Mouse (Mus musculus) layer of hippocampus, postnatal 14 days (tissue): ENCODE measurements around the gene Syt3. TPM values are rescaled to one million over a fixed set of nuclear protein-coding genes. Genes with fewer than 3 reads are reported as not detected.
A peak's percentile ranks its signal among the peaks of the same experiment; 100 is the strongest.

ENCODE experiments used
- DNase-seq, 2 experiments: peaks; one replicate each; pipeline ENCODE4 v3.0.0; 2021 to 2022; ENCODE audit warnings: low spot score in 2 of 2, mixed read lengths in 1 of 2
- total RNA-seq, 2 experiments: library from RNA; stranded (reverse); gene quantifications; 2 replicates each; pipeline ENCODE4 v1.2.3; 2021

The Syt3 gene
- total RNA-seq, 2 experiments from 2014 or later = 95.5 to 98.4 TPM

DNA sequence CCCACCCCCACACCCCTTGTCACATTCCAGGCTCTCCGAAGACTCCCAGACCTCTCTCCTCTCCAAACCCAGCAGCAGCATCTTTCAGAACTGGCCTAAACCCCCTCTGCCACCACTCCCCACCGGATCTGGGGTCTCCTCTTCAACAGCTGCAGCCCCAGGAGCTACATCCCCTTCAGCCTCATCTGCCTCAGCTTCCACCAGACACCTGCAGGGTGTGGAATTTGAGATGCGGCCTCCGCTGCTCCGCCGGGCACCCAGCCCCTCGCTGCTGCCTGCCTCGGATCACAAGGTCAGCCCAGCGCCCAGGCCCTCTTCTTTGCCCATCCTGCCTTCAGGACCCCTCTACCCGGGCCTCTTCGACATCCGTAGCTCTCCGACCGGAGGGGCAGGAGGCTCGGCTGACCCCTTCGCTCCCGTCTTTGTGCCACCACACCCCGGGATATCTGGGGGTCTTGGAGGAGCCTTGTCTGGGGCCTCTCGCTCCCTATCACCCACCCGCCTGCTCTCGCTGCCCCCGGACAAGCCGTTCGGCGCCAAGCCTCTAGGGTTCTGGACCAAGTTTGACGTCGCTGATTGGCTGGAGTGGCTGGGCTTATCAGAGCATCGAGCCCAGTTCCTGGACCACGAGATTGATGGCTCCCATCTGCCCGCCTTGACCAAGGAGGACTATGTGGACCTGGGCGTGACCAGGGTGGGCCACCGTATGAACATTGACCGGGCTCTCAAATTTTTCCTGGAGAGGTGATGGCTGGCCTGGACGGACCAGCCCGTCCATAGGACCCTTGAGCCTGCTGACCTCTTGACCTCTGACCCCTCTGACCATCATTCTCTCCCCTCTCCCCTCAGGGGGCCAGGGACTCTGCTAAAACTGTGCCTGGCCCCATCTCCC lies 27.1 kb upstream of the Syt3 start:
- DNase-seq = no peak

DNA sequence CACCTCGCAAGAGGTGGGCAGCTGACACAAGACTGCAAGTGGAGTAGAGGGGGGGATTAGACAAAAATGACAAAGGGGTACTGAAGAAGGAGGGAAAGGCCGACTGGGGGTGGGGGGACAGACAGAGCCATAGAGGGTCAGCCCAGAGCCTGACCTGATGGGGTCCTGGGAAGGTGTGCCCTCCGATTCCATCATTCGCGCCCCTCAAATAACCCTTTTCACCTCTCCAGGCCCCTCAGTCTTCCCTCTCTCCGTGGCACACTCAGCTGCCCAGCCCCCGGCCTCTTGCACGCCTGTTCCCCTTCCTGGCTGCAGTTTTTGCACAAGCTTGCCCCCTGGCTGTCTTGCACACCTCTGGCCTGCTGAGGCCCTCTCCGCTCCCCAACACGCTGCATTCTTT lies 26.4 kb upstream of the Syt3 start:
- DNase-seq = no peak

DNA sequence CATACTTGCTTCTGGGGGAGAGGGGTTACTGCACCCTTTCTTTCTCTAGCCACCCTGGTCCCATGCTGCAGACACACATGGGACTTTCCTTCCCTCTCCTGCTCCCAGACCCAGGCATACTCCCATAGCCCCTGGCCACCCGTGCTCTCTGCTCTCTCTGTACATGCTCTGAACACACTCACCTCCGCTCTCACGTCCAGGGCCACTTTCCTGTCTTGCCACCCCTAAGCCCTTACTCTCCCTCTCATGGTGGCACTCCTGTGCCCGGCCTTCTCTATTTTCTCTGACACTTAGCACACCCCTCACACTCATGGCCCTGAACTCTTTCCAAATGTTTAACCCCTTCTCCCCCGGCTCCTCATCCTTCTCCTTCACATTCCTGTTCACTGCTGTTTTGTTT lies 25.9 kb upstream of the Syt3 start:
- no peak for DNase-seq

DNA sequence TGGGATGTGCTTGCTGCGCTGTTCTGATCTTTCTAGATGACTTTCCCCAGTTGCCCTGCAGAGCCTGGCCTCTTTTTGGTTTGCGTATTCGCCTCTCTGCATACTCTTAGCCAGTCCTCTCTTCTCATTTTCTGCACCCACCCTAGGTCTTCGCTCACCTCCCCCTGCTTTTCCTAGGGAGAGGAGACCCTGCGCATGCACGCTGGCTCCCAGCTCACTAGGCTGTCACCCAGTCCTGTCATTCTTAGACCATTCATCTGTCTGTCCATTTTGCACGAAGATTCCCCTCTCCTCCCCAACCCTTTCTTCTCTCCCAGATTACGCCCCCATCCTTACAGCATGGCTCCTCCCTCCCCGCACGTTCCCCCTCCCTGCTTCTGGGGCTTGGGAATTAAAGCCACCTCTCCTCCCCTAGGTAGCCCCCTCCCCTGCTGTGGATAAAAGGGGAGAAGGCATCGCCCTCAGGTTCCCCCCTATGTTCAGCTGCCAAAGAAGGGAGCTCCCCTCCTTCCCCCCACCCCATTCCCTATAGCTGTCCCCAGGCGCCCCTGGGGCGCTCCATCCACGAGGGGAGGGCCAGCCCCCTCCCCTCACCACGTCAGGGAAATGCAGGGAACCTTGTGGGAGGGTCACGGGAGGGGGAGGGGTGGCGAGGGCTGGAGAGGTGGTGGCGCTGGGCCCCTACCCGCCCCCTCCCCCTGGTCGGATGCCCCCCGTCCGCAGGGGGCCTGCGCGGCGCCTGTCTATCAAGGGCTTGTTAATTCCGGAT lies 24.8 kb upstream of the Syt3 start:
- DNase-seq = no peak

DNA sequence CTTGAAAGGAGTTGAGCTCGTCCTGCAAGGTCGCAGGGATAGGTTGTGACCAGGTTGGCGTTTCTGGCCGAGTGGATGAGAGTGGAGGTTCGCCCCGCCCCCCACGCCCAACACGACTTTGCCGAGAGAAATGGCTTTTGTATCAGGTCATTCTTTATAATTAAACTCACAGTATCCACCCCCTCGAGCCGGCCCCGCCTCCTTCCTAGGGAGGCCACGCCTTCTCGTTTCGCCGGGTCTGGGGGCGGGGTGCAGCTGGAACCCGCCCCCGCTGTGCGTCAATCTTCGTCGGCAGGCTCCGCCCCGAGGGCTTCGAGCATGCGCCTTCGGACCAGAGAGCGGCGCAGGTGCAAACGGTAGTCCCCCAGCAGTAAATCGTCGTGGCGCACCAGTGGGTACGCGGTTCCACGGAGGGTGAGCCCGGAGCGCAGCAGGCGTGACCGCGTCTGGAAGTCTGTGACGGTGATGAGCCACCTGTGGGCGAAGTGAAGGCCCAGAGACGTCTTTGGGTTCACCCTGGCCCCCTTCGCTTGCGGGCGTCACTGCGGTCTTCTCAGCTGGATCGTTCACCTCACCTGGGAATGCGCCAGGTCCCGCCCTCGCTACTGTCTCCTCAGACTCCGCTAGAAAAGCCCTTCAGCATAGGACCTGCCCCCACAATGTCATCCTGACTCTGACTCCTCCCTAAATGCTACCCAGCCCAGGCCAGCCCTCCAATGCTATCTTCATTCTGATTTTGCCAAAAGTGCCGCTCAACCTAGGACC lies 23.8 kb upstream of the Syt3 start:
- DNase-seq = peak; percentile 91 to 97

DNA sequence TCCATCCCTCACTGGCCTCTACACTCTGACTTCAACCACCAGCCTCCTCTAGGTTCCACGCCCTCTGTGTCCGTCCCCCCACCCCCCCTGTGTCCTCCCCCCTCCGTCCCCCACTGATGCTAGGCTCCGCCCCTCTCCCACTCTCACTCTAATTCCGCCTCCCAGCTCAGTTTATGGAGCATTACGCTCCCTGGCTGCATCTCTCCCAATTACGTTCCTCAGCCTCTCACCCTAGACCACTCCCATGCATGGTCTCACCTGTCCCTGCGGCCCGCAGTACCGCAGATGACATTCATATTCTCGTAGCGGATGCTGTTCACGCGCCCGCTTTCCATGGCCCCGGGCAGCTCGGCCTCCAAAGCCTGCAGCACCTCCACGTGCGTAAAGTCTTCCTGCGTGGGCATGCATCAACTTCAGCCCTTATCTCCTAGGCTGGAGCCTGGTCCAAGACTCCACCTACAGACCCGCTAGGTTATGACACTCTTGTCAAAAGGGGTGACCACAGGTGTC lies 23.1 kb upstream of the Syt3 start:
- no peak for DNase-seq

DNA sequence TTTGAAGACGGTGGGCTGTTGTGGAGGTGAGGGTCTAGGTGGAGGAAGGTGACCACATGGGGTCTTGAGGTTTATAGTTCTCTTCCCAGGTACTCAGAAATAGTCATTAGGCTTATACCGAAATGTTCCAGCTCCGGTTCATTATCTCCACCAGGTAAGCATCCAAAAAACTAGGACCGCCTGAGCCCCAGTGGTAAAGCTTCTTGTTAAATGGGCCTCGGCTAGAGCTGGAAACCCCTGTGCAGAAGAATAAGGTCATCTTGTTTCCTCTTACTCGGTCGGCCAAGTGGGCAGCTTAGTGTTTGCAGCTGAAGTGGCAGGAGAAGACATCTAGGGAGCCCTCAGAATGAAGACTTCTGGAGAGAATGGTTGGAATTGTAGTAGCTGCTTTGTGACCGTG lies 11.2 kb upstream of the Syt3 start:
- DNase-seq = no peak

DNA sequence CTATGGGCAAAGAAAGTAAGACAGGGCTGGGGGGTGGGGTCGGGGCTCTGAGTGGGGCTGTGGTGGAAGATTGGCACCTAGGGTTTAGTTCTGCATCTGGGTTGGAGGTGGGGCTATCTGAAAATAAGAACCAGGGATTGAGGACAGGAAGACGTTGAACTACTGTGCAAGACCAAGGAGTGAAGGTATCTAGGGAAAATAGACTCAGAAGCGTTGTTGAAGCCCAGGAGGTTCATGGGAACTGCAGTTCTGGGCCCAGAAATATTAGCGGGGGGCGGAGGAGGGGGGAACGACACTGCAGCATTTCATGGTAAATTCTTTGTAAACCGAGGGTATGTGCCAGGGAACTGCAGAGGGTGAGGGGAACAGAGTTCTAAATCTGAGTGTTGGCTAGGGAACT lies 10.4 kb upstream of the Syt3 start:
- no peak for DNase-seq

DNA sequence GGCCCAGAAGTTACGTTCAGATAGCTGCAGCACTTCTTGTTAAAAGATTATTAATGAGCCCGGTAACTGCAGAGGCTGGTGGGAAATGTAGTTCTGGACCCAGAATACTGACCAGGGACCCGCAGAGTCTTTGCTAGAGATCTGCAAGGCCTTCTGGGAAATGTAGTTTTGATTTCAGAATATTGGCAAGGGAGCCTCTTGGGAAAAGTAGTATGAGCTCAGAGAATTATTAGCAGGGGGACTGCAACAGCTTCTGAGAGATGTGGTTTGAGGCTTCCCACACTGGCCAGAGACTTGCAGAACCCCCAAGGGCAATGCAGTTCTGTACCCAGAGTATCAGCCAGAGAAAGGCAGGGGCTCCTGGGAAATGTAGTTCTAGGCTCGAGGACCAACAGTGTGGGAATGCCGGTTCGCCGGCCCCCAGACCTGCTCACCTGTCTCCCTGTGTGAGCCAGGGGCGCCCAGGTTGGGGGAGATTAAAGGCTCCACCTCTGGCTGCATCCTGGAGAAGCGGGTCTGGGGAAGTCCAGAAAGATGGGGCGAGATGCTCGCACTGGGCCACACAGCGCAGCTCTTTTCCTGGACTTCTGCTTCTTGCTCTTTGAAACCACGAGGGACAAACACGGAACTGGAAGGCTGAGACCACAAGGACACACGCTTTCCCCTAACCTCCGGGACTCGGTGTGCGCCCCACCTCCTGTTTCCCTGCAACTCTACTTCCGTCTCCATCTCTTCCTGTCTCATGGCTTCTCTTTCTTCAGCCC lies 9.8 kb upstream of the Syt3 start:
- DNase-seq = peak; percentile 89 to 95

DNA sequence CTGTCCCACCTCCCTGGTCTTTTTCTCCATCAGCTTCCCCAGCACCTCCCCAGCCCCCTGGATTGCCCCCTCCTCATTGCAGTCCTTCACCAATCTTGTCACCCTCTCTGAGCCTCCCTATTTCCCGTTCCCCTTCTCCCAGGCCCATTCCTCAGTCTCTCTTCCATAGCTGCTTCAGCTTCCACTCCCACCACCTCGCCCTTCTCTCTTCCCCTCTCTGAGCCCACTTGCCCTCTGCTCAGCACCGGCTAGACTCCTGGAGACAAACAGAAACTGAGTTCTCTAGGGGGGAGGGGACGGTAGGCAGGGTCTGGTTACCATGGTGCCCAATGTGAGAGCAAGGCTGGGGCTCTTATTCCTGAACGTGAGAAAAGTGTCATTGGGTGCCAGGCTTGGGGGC lies 9.1 kb upstream of the Syt3 start:
- peak in 1 of 2 experiments; percentile 42 for DNase-seq

DNA sequence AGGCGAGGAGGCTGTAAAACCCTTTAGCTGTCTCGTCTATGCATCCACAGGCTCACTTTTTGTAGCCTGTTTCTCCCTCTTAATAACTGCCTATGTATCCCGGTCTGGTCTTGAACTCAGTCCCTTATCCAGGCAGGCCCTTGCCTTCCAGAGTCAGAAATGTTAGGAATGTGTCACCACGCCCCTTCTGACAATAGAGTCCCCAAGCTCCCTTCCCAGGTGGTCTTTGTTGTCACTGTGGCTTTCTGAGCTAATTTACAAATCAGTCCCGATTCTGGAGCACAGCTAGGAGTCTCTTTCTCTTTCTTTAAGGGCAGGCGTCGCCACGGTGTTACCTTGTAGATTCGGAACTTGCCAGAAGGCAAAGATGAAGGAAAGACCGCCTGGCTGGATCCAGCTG lies 8.7 kb upstream of the Syt3 start:
- no peak for DNase-seq

DNA sequence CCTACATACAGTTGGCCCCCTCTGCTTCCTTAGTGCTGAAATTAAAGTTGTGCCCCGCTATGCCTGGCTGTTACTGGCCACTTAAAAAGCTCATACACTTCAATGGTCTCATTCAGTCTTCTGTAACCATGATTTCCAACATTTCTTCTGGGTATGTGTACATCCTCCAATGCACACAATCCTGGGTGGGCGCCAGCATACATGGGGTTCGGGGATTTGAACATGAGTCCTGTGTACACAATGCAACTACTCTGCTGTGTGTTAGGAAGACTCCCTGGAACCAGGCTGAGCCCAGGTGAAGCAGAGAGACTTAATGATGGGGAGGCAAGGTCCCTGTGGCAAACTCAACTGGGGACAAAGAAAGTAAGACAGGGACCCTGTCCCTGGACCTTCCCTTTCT lies 8.1 kb upstream of the Syt3 start:
- DNase-seq = no peak

DNA sequence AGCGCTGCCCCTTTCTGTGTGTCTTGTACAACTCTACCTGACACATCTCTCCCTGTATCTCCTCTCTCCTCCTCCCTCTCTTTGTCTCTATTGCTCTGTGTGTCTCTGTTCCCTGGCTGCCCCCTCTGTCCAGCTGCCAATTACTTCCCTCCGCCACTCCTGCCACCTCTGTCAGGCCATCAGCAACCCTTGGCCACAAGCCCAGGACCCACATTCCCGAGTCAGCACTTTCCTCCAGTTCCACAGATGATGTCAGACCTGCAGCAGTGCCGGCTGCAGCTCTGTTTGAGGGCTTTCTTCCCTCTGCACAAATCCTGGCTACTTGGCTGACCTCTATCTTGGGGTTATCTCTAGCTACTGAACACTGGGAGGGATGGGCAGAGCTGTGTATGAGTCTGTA lies 5.6 kb upstream of the Syt3 start:
- no peak for DNase-seq

DNA sequence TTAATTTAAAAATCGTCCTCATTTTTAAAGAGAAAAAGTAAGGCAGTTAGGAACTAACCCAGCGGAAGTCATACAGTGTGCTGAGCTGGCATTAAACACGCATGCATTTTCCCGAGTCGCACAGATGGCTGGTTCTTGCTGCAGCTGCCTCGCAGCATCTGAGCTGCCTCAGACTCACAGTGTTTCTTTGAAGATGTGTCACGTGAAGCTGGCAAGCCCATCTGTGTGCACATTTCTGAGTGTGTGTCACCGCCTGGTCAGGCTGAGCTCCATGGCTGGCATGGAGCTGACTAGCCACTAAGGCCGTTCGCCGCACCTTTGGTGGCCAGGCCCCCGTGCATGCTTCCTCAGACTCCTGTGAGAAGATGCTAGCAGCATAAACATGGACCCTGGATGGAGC lies 1.4 kb upstream of the Syt3 start:
- DNase-seq = peak; percentile 79 to 89

DNA sequence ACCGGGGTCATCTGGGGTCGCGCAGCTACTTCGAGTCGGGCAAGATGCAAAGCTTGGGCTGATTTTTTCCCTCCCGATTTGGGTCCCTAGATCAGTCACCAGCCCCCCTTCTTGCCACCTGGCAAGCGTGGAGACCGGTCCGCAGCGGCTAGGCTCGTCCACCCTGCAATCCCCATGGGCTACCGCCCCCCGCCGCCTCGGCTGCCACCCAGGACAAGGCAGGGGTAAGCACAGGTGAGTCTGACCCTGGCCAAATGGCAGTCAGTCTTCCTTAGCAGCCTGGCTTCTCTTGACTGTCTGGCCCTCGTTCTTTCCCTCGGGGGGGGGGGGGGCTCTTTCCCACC lies 786 bp downstream of the Syt3 start:
- peak in 1 of 2 experiments; percentile 51 for DNase-seq

DNA sequence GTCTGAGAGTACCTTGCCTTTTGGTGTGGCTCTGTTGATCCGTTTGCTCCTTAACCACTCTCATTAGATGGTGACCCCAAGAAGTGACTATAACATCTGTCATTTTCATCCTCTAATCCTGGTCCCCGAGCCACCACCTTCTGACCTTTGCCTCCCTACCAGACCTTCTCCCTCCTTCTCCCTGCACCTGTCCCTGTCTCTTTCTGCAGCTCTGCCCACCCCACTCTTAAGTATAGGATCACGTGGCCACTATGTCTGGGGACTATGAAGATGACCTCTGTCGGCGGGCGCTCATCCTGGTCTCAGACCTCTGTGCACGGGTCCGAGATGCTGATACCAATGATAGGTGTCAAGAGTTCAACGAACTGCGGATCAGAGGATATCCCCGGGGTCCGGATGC lies 1.8 kb downstream of the Syt3 start, which contains the start of gene 1700008O03Rik:
1700008O03Rik (minus strand) TSS at position 101 of the 400 bp plus-strand sequence.
- DNase-seq = no peak

DNA sequence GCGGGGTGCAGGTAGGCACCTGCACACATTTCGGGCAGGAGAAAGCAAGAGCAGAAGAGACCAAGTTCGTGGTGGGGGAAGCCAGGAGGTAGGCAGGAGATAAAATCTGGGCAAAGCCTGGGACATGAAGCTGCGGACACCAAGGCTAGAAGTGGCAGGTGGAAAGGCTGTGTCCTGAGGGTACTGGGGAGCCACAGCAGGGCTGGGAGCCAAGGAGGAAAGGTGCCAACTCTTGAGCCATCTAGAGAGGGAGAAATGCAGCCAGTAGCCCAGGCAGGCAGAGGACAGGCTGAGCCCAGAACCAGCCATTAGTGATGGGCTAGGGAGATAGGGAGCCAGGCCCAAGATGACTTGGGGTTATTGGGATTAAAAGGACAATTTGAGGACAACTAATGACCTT lies 7.9 kb downstream of the Syt3 start:
- no peak for DNase-seq

DNA sequence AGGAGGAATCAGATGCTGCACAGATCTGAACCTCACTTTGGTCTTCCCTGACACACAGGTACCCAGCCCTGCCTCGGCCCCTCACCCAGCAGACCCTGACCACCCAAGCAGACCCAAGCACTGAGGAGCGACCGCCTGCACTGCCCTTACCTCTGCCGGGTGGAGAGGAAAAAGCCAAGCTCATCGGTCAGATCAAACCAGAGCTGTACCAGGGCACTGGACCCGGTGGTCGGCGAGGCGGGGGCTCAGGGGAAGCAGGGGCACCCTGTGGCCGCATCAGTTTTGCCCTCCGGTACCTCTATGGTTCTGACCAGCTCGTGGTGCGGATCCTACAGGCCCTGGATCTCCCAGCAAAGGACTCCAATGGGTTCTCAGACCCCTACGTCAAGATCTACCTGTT lies 8.4 kb downstream of the Syt3 start:
- no peak for DNase-seq

DNA sequence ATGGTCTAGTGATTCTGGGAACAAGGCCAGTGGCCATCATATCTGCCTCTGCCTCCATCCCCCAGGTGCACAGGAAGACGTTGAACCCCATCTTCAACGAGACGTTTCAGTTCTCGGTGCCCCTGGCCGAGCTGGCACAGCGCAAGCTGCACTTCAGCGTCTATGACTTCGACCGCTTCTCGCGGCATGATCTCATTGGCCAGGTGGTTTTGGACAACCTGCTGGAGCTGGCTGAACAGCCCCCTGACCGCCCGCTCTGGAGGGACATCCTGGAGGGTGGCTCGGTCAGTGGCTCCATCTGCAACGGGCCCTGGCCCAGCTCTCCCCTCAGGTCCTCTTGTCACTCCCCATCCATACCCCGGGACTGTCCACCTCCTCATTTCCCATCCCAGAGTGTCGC lies 9.4 kb downstream of the Syt3 start:
- no peak for DNase-seq

DNA sequence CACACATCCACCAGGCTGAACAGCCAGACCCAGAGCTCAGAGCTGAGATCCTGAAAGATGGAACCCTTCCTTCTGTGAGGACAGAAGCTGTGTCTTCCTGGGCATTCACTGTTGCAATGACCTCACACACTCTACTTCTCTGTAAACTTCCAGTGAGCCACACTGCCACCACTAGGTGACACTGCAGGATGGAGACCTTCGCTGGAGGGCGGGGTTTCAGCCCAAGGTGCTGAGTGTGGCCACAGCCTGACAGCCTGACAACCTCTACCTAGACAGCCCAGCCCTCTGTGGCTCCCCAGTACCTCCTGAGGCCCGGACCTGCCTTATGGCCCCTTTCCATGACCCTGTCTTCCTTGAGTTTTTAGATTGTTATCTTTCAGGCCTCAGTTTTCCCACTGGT lies 14.7 kb downstream of the Syt3 start:
- DNase-seq = peak in 1 of 2 experiments; percentile 53

DNA sequence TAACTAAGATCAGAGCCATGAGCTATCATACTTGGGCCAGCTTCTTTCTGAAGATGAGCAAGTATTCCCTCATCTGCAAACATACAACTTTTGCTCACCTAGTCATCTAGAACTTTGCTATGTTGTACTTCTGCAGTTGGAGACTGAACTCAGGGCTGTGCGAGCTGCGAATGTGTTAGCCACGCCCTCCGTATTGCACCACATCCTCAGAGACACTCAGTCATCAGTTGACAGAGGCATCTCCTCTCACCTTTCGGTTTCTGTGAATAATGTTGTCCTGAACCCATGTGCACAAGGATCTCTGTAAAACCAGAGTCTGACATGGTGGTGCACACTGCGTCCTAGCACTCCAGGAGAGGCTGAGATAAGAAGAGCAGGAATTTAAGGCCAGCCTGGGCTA lies 17.8 kb downstream of the Syt3 start:
- DNase-seq = no peak
